Mouse (Mus musculus): ENCODE measurements at regions not wholly inside any gene's neighbourhood (a gene's known extent, or its start where the extent isn't known, plus 50 kb on each side); places are given as distances from the start of the nearest gene placed in this dataset.
A peak's percentile ranks its signal among the peaks of the same experiment; 100 is the strongest.

DNA sequence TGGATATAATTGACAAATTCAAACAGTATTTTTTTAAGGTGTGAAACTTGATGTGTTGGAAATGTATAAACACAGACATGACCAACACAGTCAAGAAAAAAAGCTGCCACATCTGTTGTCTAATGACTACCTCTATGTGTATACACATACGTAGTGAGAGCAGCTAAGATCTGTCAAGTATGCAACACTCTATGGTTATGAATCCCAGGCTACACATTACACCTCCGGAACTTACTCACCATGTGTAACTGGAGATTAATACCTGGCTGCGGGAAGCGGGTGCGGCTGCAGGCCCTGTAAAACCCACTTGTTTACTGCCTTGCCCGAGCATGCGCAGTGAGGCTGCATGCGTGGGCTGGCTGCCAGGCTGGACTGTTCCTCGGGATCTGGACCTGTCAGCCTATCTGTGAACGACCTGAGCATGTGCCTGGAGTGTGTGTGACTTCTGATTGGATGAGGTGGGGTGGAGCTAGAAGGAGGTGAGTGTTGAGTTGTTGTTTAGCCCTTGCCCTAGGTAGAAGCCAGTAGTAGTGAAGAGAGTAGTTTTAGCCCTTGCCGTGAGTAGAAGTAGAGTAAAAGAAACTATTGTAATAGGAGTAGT lies 211.1 kb downstream of the Sp3 start:
- DNase-seq = no peak

DNA sequence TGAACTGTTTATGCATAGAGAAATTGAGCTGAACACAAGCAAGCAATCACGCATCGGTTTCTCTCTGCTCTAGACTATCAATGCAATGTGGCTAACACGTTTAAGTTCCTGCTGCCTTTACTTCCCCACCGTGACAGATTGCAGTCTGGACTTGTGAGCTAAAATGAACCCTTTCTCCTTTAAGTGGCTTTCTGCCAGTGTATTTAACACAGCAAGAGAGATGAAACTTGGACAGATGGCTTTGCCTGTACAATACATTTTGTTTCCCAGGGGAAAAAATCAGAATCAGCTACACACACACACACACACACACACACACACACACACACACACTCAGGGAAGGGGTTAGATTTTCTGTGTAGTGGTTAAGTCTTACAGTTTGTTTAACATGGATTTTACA lies 206.8 kb downstream of the Sp3 start:
- no peak for DNase-seq

DNA sequence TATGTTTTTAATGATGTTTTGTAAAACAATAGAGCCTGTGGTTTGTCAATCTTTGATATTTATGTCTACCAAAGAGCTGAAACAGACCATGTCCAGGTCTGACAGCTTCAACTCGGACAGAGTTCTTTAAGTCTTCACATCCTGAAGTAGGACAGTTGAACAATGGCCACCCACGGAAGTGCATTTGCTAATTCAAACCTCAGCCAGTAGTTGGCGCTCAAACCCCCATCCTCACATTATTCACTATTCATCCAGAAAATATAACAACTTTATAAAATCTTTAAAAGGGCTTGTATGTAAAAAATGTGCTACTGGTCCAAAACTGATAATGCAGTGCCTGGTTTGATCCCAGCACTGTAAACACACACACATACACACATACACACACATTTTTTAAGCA lies 202.9 kb downstream of the Sp3 start:
- no peak for DNase-seq

DNA sequence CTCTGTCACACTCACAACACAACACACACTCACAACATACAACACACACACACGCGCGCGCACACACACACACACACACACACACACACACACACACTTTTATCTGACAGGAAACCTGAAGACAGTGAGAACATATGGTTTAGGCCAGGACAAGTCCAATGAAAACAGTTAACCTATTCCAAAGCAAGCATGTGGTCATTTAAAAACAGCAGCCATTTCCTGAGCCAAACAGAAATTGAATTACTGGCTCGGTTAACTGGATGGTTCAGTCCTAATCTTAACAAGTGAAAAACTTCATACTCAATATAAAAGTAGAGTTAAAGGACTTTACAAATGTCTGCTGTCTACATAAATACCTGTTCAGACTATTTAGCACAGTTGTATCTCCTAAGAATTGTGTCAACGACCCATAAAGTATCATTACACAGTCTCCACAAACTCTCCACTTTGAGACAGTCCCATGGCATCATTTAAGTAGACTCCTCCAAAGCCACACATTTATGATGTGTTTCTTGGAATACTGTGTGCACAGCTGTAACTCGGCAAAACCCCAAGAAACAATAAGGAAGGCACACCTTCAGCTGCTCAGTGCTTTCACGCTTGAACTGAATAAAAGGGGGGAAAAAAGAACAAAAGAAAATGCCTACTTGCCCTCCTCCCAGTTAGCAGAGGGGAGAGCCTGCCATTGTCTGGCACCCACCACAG lies 202.3 kb downstream of the Sp3 start:
- DNase-seq = no peak

DNA sequence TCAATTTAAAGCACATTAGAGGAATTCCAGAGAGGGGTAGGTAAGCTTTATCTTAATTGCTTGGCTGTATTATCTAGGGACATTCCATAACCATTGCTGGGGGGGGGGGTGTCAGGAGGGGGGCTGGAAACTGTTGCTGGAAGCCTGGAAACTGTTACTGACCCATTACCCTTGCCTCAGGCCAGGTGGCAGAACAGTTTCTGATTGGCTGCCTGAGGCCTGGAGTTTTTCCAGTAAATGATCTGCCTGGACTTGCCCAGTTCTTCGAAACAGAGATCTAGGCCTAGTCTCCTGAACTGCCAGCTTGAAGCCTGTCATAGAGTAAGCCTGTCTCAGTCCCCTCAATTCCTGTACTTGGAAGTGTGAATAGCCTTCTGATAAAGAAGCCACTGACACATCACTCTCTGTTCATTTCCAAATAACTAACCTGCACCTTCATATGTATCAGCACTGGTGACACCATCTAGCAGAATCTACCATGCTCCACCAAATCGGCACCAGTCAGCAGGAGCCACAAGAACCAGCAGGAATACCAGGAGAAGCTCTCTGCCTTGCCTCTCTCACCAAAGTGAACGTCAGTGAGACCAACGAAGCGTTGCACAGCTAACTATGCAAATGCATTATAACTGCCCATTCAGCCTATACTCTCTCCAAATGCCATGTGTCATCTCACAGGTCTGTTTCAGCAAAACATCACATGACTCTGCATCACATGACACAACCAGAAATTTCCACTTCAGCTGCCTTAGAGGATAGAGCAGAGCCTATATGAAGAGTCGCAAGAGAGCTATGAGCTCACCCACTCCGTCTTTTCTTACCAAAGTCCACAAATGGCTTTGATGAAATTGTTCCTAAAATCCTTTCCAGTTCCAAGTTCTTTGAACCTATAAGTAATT lies 200.7 kb downstream of the Sp3 start:
- DNase-seq = no peak

DNA sequence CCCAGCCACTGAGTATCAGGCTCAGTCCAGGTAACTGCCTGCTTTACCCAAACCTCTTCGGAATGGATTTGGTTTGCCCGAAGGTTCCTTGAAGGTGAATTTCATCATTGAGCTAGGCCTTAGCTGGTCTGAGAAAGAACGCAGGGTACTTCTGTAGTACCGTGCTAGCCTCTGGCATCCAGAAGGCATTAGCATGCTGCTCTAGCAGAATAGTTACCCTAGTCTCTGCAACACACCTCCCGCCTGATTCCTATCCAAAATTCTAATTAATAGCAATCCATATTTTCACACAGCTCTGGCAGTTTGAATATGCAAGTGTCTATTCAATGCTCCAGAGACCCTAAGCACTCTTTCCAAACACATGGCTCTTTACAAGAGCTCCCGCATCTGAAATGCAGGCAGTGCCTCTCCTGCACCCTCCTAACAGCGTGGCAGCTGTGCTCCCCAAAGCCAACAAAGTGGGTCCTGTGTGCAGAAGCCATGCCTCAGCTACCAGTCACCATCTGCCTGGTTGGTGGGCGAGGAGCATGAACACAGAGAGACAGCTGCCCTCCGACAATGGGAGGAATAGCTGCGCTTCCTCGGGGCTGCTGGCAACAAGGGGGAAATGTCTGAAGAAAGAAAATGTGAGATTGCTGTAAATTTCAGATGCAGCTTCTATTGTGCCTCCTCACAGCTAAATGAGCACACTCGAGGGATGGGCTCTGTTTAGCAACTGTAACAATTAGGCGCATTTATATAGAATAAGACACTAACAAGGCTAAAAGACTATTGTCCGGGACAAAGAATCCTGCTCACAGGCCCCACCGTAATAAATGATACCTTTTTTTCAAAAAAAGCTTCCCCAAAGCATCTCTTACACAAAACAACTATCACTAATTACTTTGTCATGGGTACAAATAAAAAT lies 198.6 kb downstream of the Sp3 start:
- DNase-seq = peak; percentile 28

DNA sequence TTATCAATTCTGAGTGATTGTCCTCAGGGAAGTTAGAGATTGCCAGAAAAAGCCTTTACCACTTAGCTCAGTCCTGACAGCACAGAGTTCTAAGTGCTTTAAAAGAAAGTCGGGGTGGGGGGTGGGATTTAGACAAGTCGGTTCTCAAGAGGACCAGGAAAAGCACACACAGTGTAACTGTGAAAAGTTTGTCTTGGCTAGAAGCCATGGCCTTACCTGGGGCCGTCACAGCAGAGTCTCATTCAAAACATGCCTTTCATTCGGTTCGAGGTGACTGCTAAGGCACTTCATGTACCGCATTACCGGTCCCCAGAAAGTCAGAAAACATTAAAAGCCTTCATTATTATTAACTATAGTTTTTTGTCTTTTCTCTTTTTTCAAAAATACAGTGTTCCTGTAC lies 197.9 kb downstream of the Sp3 start:
- DNase-seq = no peak

DNA sequence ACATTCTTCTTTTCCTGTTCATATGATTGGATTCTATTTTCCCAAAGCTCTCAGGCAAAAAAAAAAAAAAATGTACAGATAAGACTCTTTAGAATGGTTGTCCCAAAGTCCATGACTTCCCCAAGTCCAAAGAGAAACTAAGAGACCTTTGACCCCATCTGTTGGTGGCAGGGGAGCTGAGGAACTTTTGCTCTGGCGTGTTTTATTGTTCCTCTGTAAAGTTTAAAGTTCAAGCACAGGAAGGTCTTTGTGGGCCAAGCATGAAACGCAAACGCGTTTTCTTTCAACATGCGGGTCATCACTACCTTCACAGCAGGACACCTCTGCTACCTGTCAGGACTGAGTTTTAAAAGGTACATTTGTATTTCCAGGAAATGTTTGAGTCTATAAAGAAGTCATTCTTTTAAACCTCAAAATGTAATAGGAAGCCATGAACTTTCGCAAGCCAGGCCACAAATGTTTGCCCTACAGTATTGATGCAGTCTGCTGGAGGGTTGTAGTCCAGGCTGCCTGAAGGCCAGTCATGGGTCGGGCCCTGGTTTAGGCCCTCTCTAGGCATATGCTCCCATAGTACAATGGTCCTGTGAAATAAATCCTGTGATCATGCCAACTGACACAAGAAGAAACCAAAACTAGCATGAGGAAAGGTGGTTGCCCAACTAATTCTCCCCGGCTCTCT lies 194.7 kb downstream of the Sp3 start:
- no peak for DNase-seq

DNA sequence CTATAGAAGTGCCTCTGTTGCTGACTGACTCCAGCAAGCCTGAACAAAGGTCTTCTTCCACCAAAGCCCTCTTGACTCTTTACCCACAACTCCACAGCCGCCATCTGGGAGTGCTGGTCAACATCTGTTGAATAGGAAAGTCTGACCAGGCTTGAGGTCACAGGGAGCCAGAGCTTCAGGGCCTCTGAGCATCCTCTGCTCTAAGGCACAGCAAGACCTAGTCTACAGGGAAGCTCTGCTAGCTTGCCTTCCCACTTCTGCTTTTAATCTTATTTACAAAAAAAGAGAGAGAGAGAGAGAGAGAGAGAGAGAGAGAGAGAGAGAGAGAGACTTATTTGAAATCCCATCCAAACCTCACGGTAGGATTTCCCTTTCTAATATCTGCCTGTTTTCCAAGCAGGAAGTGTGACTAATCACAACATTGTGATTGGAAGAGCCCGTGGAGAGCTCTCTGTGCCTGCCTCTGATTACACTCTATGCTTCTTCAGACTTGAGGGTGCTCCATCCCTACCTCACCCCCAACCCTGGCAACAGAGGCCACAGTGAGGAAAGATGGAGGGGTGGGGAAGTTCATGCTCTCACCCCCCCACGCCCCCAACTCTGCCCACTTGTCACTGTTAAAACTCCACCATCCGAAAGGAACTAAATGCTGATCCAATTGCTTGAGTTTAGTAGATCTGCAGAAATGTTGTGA lies 194.1 kb downstream of the Sp3 start:
- DNase-seq = no peak

DNA sequence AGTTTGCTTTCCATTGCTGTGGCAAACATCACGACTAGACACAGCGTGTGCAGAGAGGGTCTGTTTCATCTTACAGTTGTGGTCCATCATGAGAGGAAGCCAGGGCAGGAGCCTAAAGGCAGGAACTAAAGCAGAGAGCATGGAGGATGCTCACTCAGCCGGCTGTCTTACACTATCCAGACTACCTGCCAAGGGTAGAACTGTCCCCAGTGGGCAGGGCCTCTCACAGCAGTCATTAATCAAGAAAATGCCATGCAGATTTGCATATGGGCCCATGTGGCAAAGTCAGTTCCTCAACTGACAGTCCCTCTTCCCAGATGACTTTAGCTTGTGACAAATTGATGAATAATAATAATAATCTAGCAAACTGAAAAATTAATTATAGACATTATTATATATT lies 192.6 kb downstream of the Sp3 start:
- no peak for DNase-seq

DNA sequence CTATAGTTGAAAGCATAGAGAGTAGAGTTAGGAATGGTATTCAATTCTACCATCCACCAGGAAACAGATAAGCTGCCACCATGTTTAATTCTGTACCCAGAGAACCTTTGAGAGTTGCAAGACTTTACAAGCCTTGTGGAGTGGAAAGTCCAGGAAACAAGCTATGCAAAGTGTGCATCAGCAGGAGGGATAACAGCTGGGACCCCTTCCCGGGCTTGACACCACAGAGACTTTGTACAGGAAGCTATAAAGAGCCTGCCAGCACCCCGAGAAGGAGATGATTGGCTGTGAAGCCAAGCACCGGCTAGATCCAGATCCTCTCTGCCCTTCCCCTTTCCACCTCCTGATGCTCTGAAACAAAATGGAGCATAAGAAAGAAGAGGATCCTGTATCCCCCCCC lies 188.8 kb downstream of the Sp3 start:
- no peak for DNase-seq

DNA sequence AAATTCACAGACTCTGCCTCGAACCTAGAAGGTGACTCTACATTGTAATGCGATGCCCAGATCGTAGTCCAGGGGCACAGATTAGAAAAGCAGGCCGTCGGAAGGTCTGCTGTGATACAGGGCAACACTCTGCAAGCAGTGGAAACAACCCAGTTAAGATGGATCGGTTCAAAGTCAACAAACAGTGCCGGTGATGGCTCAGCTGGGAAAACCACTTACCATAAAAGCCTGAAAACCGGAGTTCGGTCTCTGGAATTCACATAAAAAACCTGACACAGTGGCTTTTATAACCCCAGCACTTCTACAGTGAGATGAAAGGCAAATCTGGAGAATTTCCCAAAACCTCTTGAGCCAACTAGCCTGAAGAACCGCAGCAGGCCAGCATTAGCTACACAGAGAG lies 186.8 kb downstream of the Sp3 start:
- no peak for DNase-seq

DNA sequence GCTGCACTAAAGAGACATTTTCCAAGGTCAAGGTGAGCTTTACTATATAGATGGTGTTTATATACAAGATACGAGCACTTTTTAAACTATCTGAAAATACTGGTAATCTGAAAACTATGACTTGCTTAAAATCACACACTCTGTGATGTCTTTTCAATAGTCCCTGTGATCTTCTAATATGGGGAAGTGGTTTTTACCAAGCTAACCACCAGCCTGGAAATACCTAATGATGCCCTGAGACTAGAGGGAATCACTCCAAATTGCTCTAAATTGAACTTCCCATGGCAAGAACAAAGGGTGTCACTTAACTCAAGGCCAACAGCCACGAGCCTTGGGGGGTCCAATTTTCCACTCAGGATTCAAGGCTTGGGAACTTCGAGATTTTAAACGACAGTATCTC lies 185.7 kb downstream of the Sp3 start:
- no peak for DNase-seq

DNA sequence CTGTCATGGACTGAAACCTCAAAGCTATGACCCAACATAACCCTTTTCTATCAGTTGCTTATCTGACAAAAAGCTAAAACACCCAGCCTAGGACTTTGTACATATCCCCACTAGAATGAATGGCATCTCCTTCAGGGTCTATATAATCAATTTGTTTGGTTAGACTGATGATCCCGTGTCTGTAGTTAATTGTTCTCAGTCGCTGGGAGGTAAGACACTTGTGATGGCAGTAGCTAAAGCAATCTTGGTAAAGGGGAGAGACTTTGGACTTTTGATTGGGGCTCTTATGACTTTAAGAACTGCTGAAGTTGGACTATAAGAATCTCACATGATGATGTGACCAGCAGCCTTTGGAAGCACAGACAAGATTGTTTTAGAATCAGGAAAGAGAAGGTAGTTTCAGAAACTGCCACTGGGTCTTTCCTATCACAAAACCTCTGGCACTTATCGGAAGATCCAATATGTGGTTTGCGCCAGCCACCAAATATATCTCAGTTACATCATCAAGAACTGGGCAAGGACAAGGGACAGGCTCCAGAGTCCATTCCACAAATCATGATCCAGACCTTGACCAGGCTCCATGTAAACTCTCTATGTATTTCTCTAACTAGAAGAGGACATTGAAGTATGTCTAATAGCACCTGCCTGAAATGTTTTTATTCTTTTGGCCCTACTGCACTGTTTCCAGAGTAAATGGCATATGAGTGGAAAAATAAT lies 183.1 kb downstream of the Sp3 start:
- no peak for DNase-seq

DNA sequence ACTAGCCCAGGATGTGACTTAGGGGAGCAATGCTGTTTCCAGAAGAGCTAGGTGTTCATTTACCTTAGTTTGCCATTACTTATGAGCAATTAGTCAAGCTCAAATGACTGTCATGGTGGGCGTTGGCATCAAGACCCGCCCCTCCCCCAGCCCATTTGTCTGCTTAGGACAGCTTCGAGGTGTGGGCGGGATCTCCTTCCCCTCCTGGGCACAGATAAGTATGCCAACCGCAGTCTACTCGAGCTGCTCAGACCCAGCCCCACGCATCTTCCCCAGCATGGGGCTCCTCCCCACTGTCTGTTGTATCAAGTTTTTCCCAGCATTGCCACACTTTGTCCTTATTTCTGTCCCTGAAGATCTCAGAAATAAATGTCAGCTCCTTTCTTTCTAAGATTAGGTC lies 179.6 kb downstream of the Sp3 start:
- DNase-seq = no peak

DNA sequence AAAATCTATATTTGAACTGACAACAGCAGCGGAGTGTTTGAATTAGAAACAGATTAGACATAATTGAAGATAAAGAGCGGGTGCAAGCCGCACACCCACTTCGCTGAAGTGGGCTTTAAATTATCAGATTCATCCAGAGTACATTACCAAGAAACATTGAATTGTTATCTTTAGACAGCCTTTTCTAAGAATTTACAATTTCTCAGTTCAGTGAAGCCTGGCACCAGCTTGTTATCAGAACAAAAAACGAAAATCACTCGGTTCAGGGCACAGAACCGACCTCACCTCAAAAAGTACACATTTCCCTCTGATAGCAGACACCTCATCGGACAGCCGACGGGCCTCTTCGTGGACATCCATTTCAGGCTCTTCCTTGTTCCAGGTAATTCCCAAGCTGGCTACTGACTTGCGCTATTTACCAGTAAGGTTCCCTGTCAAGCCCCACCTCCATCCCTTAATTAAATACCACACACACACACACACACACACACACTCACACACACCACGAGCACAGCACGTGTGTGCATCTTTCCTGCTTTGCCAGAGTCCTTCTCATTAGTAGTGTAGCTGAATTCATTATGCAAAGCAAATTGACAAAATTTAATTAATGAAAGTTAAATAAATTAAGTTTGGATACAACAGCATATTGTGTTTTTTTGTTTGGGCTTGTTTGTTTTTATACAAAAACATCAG lies 166.8 kb downstream of the Sp3 start:
- no peak for DNase-seq

DNA sequence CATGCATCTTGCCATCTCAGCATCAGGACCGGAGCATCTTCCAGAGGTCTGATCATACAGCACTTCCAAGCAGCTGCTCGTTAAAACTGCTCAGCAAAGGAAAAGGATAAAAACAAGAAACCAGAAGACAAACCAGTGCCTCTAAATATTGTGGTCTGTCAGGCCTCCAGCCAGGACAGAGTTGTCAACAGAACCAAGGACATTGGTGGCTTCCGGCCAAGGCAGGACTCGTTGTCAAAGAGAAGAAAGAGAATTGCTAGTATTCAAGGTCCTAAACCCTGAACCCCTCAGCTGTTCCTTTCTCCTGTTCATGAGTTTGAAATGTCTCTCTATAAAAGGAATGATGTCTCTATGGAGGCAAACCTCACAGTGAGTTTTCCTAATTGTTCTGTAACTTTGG lies 155.0 kb downstream of the Sp3 start:
- no peak for DNase-seq

DNA sequence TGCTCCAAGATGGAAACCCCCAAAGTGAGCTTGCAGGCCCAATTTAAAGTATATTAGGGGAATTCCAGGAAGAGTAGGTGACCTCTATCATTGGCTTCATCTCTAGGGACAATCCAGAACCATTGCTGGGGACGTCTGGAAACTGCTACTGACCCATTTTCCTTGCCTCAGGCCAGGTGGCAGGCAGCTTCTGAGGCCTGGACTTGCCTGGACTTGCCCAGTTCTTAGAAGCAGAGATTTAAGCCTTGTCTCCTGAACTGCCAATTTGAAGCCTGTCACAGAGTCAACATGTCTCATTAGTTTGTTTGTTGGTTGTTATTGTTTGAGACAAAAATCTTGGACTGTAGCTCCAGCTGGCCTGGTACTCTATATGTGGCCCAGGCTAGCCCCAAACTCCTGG lies 151.1 kb downstream of the Sp3 start:
- DNase-seq = no peak

DNA sequence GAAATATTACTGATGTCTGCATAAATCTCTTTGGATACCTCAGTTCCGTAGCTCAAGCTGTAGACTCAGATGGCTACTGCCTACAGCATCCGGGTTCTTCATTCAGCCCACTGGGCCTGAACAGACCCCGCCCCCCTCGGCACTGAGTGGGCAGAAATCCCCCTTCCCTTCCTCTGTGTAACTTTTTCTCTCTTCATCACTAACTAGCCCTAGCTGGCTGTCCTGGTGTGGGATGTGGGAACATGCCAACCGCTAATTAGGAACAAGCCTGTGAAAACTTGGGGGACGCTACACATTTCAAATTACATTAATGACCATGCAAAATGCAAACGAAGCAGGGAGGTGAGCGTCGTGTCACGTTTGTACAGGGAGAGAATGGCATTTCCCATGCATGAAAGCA lies 147.5 kb downstream of the Sp3 start:
- no peak for DNase-seq

DNA sequence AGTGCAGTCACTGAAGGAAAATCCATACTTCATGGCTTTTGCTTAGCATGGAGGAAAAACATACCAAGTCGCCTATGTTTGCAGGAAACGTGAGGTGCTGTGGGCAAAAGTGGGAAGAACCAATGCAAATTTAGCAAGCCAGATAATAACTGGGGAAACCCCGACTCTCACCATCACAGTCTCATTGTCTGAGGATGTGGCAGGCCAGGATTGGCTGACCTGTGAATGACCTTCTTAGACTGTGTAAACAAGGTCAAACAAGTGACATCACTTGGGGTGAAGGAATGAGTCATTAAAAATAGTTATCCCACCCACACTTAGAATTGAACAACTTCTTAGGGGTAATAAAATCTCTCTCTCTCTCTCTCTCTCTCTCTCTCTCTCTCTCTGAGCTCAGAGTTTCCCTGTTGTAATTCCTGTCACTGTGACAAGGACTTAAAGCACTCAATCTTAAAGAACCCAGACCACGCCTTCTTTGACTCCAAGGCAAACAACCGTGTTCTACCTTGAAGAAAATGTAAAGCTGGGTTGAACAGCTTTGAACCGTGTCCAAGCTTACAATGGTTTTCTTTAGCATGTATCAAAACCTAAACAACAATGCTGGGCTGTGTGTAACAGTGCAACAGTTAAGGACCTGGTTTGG lies 142.0 kb downstream of the Sp3 start:
- no peak for DNase-seq

Data from right cerebral cortex, postnatal 4 days (tissue).